Mouse (Mus musculus) MEL (cell line): ENCODE data around the gene Magix. TPM values are rescaled to one million over a fixed set of nuclear protein-coding genes. Genes with fewer than 3 reads are reported as not detected.

Experiments used
- DNase-seq: peaks from one replicate; pipeline ENCODE4 v3.0.0; 2011; ENCODE audit warnings: low read depth, low spot score
- H3K27ac ChIP-seq: 2 replicates; pipeline ENCODE4 v1.5.1; 2012; ENCODE audit warnings: low read depth, mild to moderate bottlenecking, control low read depth, low read length, moderate library complexity; ENCODE audit not compliant: control insufficient read depth
- H3K27me3 ChIP-seq, 2 experiments: fragments of 150-350 bp in 1 of 2; sonication (generic) in 1 of 2; 2 replicates each; pipeline ENCODE4 v1.6.1; 2012; ENCODE audit warnings: low read length in 2 of 2, mild to moderate bottlenecking in 2 of 2, improper control_type of control experiment in 1 of 2, moderate library complexity in 1 of 2; ENCODE audit not compliant: insufficient read depth in 2 of 2, control insufficient read depth in 1 of 2
- H3K36me3 ChIP-seq, 2 experiments: 2 replicates each; pipeline ENCODE4 v1.6.1; 2012 to 2014; ENCODE audit warnings: low read length in 2 of 2, improper control_type of control experiment in 1 of 2, inconsistent platforms in 1 of 2, mild to moderate bottlenecking in 1 of 2; ENCODE audit not compliant: insufficient read depth in 2 of 2, control insufficient read depth in 1 of 2
- H3K4me1 ChIP-seq, 2 experiments: fragments of 150-350 bp in 1 of 2; sonication (generic) in 1 of 2; 2 replicates each; pipeline ENCODE4 v1.6.1; 2012; ENCODE audit warnings: low read length in 2 of 2, improper control_type of control experiment in 1 of 2, mild to moderate bottlenecking in 1 of 2; ENCODE audit not compliant: insufficient read depth in 2 of 2, control insufficient read depth in 1 of 2
- H3K4me3 ChIP-seq, 2 experiments: fragments of 150-350 bp in 1 of 2; sonication (generic) in 1 of 2; 2 replicates each; pipeline ENCODE4 v1.5.1; 2012; ENCODE audit warnings: low read depth in 2 of 2, low read length in 2 of 2, mild to moderate bottlenecking in 2 of 2, moderate library complexity in 2 of 2, control low read depth in 1 of 2, improper control_type of control experiment in 1 of 2; ENCODE audit not compliant: control insufficient read depth in 1 of 2, insufficient read depth in 1 of 2
- H3K79me2 ChIP-seq: 2 replicates; pipeline ENCODE4 v1.6.1; 2012; ENCODE audit warnings: mild to moderate bottlenecking, low read length, moderate library complexity; ENCODE audit not compliant: control insufficient read depth, poor library complexity, insufficient read depth
- H3K9ac ChIP-seq: 2 replicates; pipeline ENCODE4 v1.6.1; 2012; ENCODE audit warnings: low read depth, mild to moderate bottlenecking, control low read depth, low read length, moderate library complexity; ENCODE audit not compliant: control insufficient read depth, poor library complexity, severe bottlenecking
- H3K9me3 ChIP-seq: fragments of 150-350 bp; sonication (generic); replicated peaks from 2 replicates; pipeline ENCODE4 v1.6.1; 2012; ENCODE audit warnings: mild to moderate bottlenecking, low read length, improper control_type of control experiment, moderate library complexity; ENCODE audit not compliant: insufficient read depth
- BHLHE40 ChIP-seq: IDR thresholded peaks from 2 replicates; pipeline ENCODE4 v1.6.1; 2012; ENCODE audit warnings: low read depth, mild to moderate bottlenecking, inconsistent platforms, low read length, improper control_type of control experiment, borderline replicate concordance
- CTCF ChIP-seq, 3 experiments: IDR thresholded peaks in 2 of 3; conservative IDR thresholded peaks in 1 of 3; 2 replicates each; pipeline ENCODE4 v1.5.1; 2011 to 2012; ENCODE audit warnings: low read length in 3 of 3, low read depth in 2 of 3, mild to moderate bottlenecking in 2 of 3, improper control_type of control experiment in 1 of 3, inconsistent platforms in 1 of 3, mixed read lengths in 1 of 3, moderate library complexity in 1 of 3; ENCODE audit not compliant: control insufficient read depth in 1 of 3, insufficient read depth in 1 of 3, poor library complexity in 1 of 3, severe bottlenecking in 1 of 3
- E2F4 ChIP-seq: IDR thresholded peaks from 2 replicates; pipeline ENCODE4 v1.6.1; 2011; ENCODE audit warnings: low read depth, low read length, improper control_type of control experiment, borderline replicate concordance
- ELF1 ChIP-seq: IDR thresholded peaks from 2 replicates; pipeline ENCODE4 v1.6.1; 2014; ENCODE audit warnings: low read depth, mild to moderate bottlenecking, inconsistent platforms, low read length, improper control_type of control experiment, moderate library complexity
- JUND ChIP-seq: IDR thresholded peaks from 2 replicates; pipeline ENCODE4 v1.6.1; 2011; ENCODE audit warnings: low read depth, mild to moderate bottlenecking, improper control_type of control experiment, low read length
- KAT2A ChIP-seq: conservative IDR thresholded peaks from 2 replicates; pipeline ENCODE4 v1.6.1; 2012; ENCODE audit warnings: low read depth, low read length, improper control_type of control experiment, inconsistent platforms
- MAFK ChIP-seq: IDR thresholded peaks from 2 replicates; pipeline ENCODE4 v1.6.1; 2011; ENCODE audit warnings: low read depth, mild to moderate bottlenecking, low read length, improper control_type of control experiment, borderline replicate concordance
- MAX ChIP-seq: IDR thresholded peaks from 2 replicates; pipeline ENCODE4 v1.6.1; 2011; ENCODE audit warnings: low read length, improper control_type of control experiment
- MAZ ChIP-seq: IDR thresholded peaks from 2 replicates; pipeline ENCODE4 v1.6.1; 2012; ENCODE audit warnings: low read depth, mild to moderate bottlenecking, inconsistent platforms, low read length, improper control_type of control experiment
- MEF2A ChIP-seq: IDR thresholded peaks from 2 replicates; pipeline ENCODE4 v1.6.1; 2014; ENCODE audit warnings: low read depth, mild to moderate bottlenecking, inconsistent platforms, low read length, improper control_type of control experiment; ENCODE audit not compliant: poor library complexity, insufficient replicate concordance, severe bottlenecking; ENCODE audit errors: extremely low read depth
- MXI1 ChIP-seq: IDR thresholded peaks from 2 replicates; pipeline ENCODE4 v1.6.1; 2011; ENCODE audit warnings: mild to moderate bottlenecking, low read depth, low read length, improper control_type of control experiment
- MYB ChIP-seq: IDR thresholded peaks from 2 replicates; pipeline ENCODE4 v1.6.1; 2011; ENCODE audit warnings: mild to moderate bottlenecking, low read depth, low read length, improper control_type of control experiment
- NELFE ChIP-seq: IDR thresholded peaks from 2 replicates; pipeline ENCODE4 v1.6.1; 2011; ENCODE audit warnings: low read depth, low read length, improper control_type of control experiment
- NRF1 ChIP-seq: IDR thresholded peaks from 2 replicates; pipeline ENCODE4 v1.6.1; 2014; ENCODE audit warnings: low read depth, mild to moderate bottlenecking, inconsistent platforms, low read length, improper control_type of control experiment, moderate library complexity; ENCODE audit not compliant: poor library complexity, insufficient read depth, severe bottlenecking
- POLR2A ChIP-seq, 2 experiments: IDR thresholded peaks; 2 replicates each; pipeline ENCODE4 v1.6.1; 2011 to 2012; ENCODE audit warnings: low read length in 2 of 2, mild to moderate bottlenecking in 2 of 2, control low read depth in 1 of 2, improper control_type of control experiment in 1 of 2, low read depth in 1 of 2, moderate library complexity in 1 of 2; ENCODE audit not compliant: control insufficient read depth in 1 of 2, insufficient read depth in 1 of 2, poor library complexity in 1 of 2
- POLR2AphosphoS2 ChIP-seq: IDR thresholded peaks from 2 replicates; pipeline ENCODE4 v1.6.1; 2011; ENCODE audit warnings: low read length, improper control_type of control experiment
- POLR2AphosphoS5 ChIP-seq: IDR thresholded peaks from 2 replicates; pipeline ENCODE4 v1.6.1; 2012; ENCODE audit warnings: low read depth, borderline replicate concordance, mild to moderate bottlenecking, inconsistent platforms, low read length, moderate library complexity, mixed read lengths
- RAD21 ChIP-seq: IDR thresholded peaks from 2 replicates; pipeline ENCODE4 v1.6.1; 2011; ENCODE audit warnings: mild to moderate bottlenecking, low read depth, low read length, improper control_type of control experiment
- RCOR1 ChIP-seq: IDR thresholded peaks from 2 replicates; pipeline ENCODE4 v1.6.1; 2012; ENCODE audit warnings: low read depth, mild to moderate bottlenecking, inconsistent platforms, low read length, improper control_type of control experiment
- SMC3 ChIP-seq: IDR thresholded peaks from 2 replicates; pipeline ENCODE4 v1.6.1; 2011; ENCODE audit warnings: low read depth, low read length, improper control_type of control experiment
- TAL1 ChIP-seq: IDR thresholded peaks from 2 replicates; pipeline ENCODE4 v1.6.1; 2012; ENCODE audit warnings: mild to moderate bottlenecking, inconsistent platforms, low read length, moderate library complexity, mixed read lengths
- TBP ChIP-seq: IDR thresholded peaks from 2 replicates; pipeline ENCODE4 v1.8.0; 2011; ENCODE audit warnings: low read depth, low read length, improper control_type of control experiment
- TCF12 ChIP-seq: IDR thresholded peaks from 2 replicates; pipeline ENCODE4 v1.6.1; 2014; ENCODE audit warnings: low read depth, mild to moderate bottlenecking, inconsistent platforms, low read length, improper control_type of control experiment, moderate library complexity
- UBTF ChIP-seq: IDR thresholded peaks from 2 replicates; pipeline ENCODE4 v1.6.1; 2012; ENCODE audit warnings: low read depth, mild to moderate bottlenecking, inconsistent platforms, low read length, improper control_type of control experiment, moderate library complexity, borderline replicate concordance; ENCODE audit not compliant: insufficient read depth
- USF1 ChIP-seq: IDR thresholded peaks from 2 replicates; pipeline ENCODE4 v1.6.1; 2014; ENCODE audit warnings: low read depth, mild to moderate bottlenecking, inconsistent platforms, low read length, improper control_type of control experiment, moderate library complexity
- USF2 ChIP-seq, 2 experiments: IDR thresholded peaks; 2 replicates each; pipeline ENCODE4 v1.6.1; 2011 to 2012; ENCODE audit warnings: improper control_type of control experiment in 2 of 2, low read length in 2 of 2, borderline replicate concordance in 1 of 2, inconsistent platforms in 1 of 2, low read depth in 1 of 2, mild to moderate bottlenecking in 1 of 2; ENCODE audit not compliant: insufficient read depth in 1 of 2
- ZC3H11A ChIP-seq: IDR thresholded peaks from 2 replicates; pipeline ENCODE4 v1.6.1; 2012; ENCODE audit warnings: low read depth, mild to moderate bottlenecking, inconsistent platforms, low read length, improper control_type of control experiment
- ZKSCAN1 ChIP-seq: IDR thresholded peaks from 2 replicates; pipeline ENCODE4 v1.6.1; 2012; ENCODE audit warnings: low read depth, mild to moderate bottlenecking, inconsistent platforms, low read length, improper control_type of control experiment, moderate library complexity
- ZMIZ1 ChIP-seq: IDR thresholded peaks from 2 replicates; pipeline ENCODE4 v1.6.1; 2012; ENCODE audit warnings: low read depth, mild to moderate bottlenecking, inconsistent platforms, low read length, improper control_type of control experiment, moderate library complexity
- ZNF384 ChIP-seq: IDR thresholded peaks from 2 replicates; pipeline ENCODE4 v1.6.1; 2012; ENCODE audit warnings: low read depth, mild to moderate bottlenecking, inconsistent platforms, low read length, improper control_type of control experiment
- polyA plus RNA-seq, 2 experiments: library from polyadenylated mRNA; stranded (reverse) in 1 of 2; unstranded in 1 of 2; fragments of >175 nt in 1 of 2; fragments of >200 nt in 1 of 2; gene quantifications; 2 replicates each; pipeline versions ENCODE4 v1.2.1 to v1.2.4; 2012; ENCODE audit warnings: low replicate concordance in 2 of 2, low read depth in 1 of 2; ENCODE audit not compliant: insufficient read length in 2 of 2, insufficient read depth in 1 of 2, missing spikeins in 1 of 2
- total RNA-seq: library from RNA; depleted of rRNA; stranded (reverse); fragments of 300-350 nt; gene quantifications from 2 replicates; pipeline ENCODE4 v1.2.3, GENCODE M21; 2012

Gene Magix
- total and polyA plus RNA-seq, 3 experiments: 0.15 to 0.33 TPM; not detected in 1

GRCm38 (mm10) chrX:7670921-7671623 is 10.0 kb downstream of the Magix start, which contains the start of gene Plp2 (continued):
- TF ChIP-seq MEF2A: no peak
- no peak for TF ChIP-seq JUND
- no peak for TF ChIP-seq POLR2AphosphoS2
- no peak for TF ChIP-seq TAL1
- TF ChIP-seq MAZ: peak; percentile 55; the same call in 1 of the 2 replicates
- TF ChIP-seq POLR2A (IDR thresholded peaks at IDR 0.05; ENCODE audit: control insufficient read depth in 1 of 2, insufficient read depth in 1 of 2, low read depth in 1 of 2, low read length in 2 of 2, poor library complexity in 1 of 2): peak in 1 of 2 experiments; percentile 60; a peak in 2 of 4 replicates
- peak; percentile 52 for TF ChIP-seq MAX
- peak; percentile 40; the same call in 1 of the 2 replicates for TF ChIP-seq USF1
- no peak for TF ChIP-seq CTCF (IDR thresholded peaks at IDR 0.05 in 2 of 3, conservative IDR thresholded peaks at IDR 0.05 in 1 of 3; ENCODE audit: control insufficient read depth in 1 of 3, insufficient read depth in 1 of 3, low read depth in 2 of 3, low read length in 3 of 3, poor library complexity in 1 of 3, severe bottlenecking in 1 of 3)
- TF ChIP-seq ZC3H11A: no peak
- no peak for TF ChIP-seq ZKSCAN1
- no peak; the same call in none of the 2 replicates for TF ChIP-seq NELFE
- TF ChIP-seq NRF1: no peak
- peak; percentile 46; the same call in 1 of the 2 replicates for TF ChIP-seq ELF1
- no peak for TF ChIP-seq SMC3
- TF ChIP-seq UBTF: no peak
- no peak for TF ChIP-seq BHLHE40

- Histone ChIP-seq H3K4me3 (peak overlapping the region; percentile 65 to 79), H3K9ac (peak overlapping the region; percentile 74), H3K4me1 (peaks cover 11 to 25% of the 10 kb centered on the region in 2 experiments), H3K27me3 (no peaks in the 10 kb centered on the region), H3K79me2 (peaks cover 5% of the 10 kb centered on the region; the same call in 1 of the 2 replicates), H3K27ac (peak overlapping the region; percentile 75), H3K36me3 (peaks cover 0 to 22% of the 10 kb centered on the region in 2 experiments; a peak in 2 of 4 replicates), H3K9me3 (no peaks in the 10 kb centered on the region)
- peak; percentile 89 for DNase-seq
- TF ChIP-seq MYB (no peak), MAZ (peak; percentile 47; the same call in 1 of the 2 replicates), ZMIZ1 (no peak), BHLHE40 (no peak; the same call in 1 of the 2 replicates), ZKSCAN1 (no peak), ZNF384 (0 out of 2 replicates have a peak, but pooled peaks have one; percentile 4), TAL1 (no peak), POLR2AphosphoS2 (no peak), JUND (no peak), MXI1 (peak; percentile 81), USF2 (IDR thresholded peaks at IDR 0.05; ENCODE audit: borderline replicate concordance in 1 of 2, insufficient read depth in 1 of 2, low read depth in 1 of 2, low read length in 2 of 2) (no peak), MAFK (no peak), NELFE (0 out of 2 replicates have a peak, but pooled peaks have one; percentile 4), RCOR1 (no peak; the same call in 1 of the 2 replicates), POLR2AphosphoS5 (no peak), USF1 (no peak), KAT2A (no peak), NRF1 (no peak), RAD21 (no peak), MAX (peak; percentile 13; the same call in 1 of the 2 replicates), TBP (no peak; the same call in 1 of the 2 replicates), E2F4 (peak; percentile 58; the same call in 1 of the 2 replicates), MEF2A (no peak), TCF12 (no peak; the same call in none of the 2 replicates)
Measured at GRCm38 (mm10) chrX:7670390-7670881, 10.6 kb downstream of the Magix start.
